Mouse (Mus musculus) lung, postnatal 0 days (tissue): ENCODE measurements around the gene Gm20509.

Experiments
- CTCF ChIP-seq: IDR thresholded peaks from 2 replicates; pipeline ENCODE4 v1.5.1; 2016; ENCODE audit warnings: antibody characterized with exemption, mild to moderate bottlenecking
- EP300 ChIP-seq: IDR thresholded peaks from 2 replicates; pipeline ENCODE4 v1.6.1; 2016; ENCODE audit warnings: antibody characterized with exemption, mild to moderate bottlenecking, control low read depth

DNA sequence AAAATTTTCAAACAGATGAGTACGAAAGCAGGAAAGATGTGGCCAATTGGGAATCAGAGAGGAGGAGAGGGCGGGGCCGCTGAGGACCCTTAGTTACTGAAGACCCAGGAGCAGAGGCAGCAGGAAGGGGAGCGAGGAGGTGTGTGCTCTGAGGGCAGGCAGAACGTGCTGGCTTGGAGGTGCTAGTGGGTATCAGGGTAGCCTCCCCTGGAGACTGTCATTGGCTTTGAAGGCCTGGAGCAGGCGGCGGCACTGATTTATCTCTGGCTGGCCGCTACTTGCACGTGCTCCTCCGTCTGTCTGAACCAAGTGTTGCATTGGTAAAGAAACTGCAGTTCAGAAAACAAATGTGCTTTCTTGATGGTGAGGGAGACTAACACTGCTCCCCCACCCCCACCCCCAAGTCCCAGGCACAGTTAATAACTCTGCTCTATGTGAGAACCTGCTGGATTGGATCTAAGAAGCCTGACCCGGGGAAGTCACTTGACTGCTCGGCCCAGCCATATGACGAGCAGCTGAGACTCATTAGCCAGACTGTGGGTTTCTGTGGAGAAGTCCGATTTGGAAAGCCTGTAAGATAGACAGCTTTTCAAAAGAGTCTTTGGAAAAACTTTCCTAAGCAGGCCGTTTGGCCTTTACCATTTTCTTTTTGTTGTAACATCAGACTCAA, 38.5 kb upstream of the Gm20509 start:
- TF ChIP-seq EP300 (no peak), CTCF (no peak)
